Mouse (Mus musculus) liver, postnatal 0 days (tissue): ENCODE measurements around the gene Trp53rkb. TPM values are rescaled to one million over a fixed set of nuclear protein-coding genes. Genes with fewer than 3 reads are reported as not detected.

ENCODE experiments used
- ATAC-seq: fragments of 200-750 bp; cut with Nextera tagmentation; 2 replicates; pipeline ENCODE4 v1.8.0; 2017; ENCODE audit warnings: mild to moderate bottlenecking, moderate library complexity
- DNase-seq: peaks from one replicate; pipeline ENCODE4 v3.0.0-alpha.2; 2016
- H3K27ac ChIP-seq: fragments of 300-500 bp; sonication (generic); 2 replicates; pipeline ENCODE4 v1.5.1; 2014; ENCODE audit warnings: antibody characterized with exemption, moderate library complexity, mild to moderate bottlenecking, low read depth
- H3K27me3 ChIP-seq: fragments of 300-500 bp; sonication (generic); 2 replicates; pipeline ENCODE4 v1.6.1; 2014; ENCODE audit warnings: low read length, control low read depth, mixed read lengths; ENCODE audit not compliant: insufficient read depth
- H3K36me3 ChIP-seq: fragments of 300-500 bp; sonication (generic); replicated peaks from 2 replicates; pipeline ENCODE4 v1.6.1; 2014; ENCODE audit warnings: mild to moderate bottlenecking, control low read depth, low read length, moderate library complexity, mixed read lengths; ENCODE audit not compliant: insufficient read depth
- H3K4me1 ChIP-seq: fragments of 300-500 bp; sonication (generic); 2 replicates; pipeline ENCODE4 v1.6.1; 2014; ENCODE audit warnings: antibody characterized with exemption, mild to moderate bottlenecking, control low read depth; ENCODE audit not compliant: insufficient read depth
- H3K4me2 ChIP-seq: fragments of 300-500 bp; sonication (generic); 2 replicates; pipeline ENCODE4 v1.6.1; 2014; ENCODE audit warnings: low read depth, mild to moderate bottlenecking, low read length, moderate library complexity, mixed read lengths
- H3K4me3 ChIP-seq: fragments of 300-500 bp; sonication (generic); 2 replicates; pipeline ENCODE4 v1.5.1; 2014; ENCODE audit warnings: low read depth, low read length
- H3K9ac ChIP-seq: fragments of 300-500 bp; sonication (generic); replicated peaks from 2 replicates; pipeline ENCODE4 v1.6.1; 2014; ENCODE audit warnings: mild to moderate bottlenecking, moderate library complexity
- H3K9me3 ChIP-seq: fragments of 300-500 bp; sonication (generic); 2 replicates; pipeline ENCODE4 v1.6.1; 2016; ENCODE audit warnings: mild to moderate bottlenecking, control low read depth, low read length, mixed read lengths
- CTCF ChIP-seq: sonication (generic); IDR thresholded peaks from 2 replicates; pipeline ENCODE4 v1.5.1; 2016; ENCODE audit warnings: antibody characterized with exemption, low read depth
- EP300 ChIP-seq: IDR thresholded peaks from 2 replicates; pipeline ENCODE4 v1.6.1; 2016; ENCODE audit warnings: antibody characterized with exemption, low read depth, mild to moderate bottlenecking
- WGBS: fragments of 180-500 bp; shearing (Covaris S2); extraction: QIAGEN DNeasy Blood & Tissue Kit; methylation state at CpG from one replicate; pipeline ENCODE4 v1.1.7; 2014; ENCODE audit not compliant: insufficient replicate concordance; 5-methylcytosine and 5-hydroxymethylcytosine counted together
- polyA plus RNA-seq: library from polyadenylated mRNA; unstranded; fragments of >200 nt; fragmentation: Nextera tagmentation; extraction: Ambion mirVana; gene quantifications from 2 replicates; pipeline ENCODE4 v1.2.1, GENCODE M21; 2015

Gene Trp53rkb
- polyA plus RNA-seq, 1 experiment from 2014 or later = 3.0 TPM

- no peaks in the 10 kb centered on the region for H3K9me3 ChIP-seq
- ATAC-seq (no peak), DNase-seq (no peak)
- no peak overlapping the region for H3K9ac ChIP-seq
- peaks cover 3% of the 10 kb centered on the region; the same call in 1 of the 2 replicates for H3K4me1 ChIP-seq
- H3K27ac ChIP-seq = no peak overlapping the region
- TF ChIP-seq CTCF = no peak
- no peak for TF ChIP-seq EP300
- H3K4me3 ChIP-seq = no peak overlapping the region
- 26% methylated on average over 4 of the region's 4 CpGs for WGBS
- no peak overlapping the region for H3K4me2 ChIP-seq
- no peaks in the 10 kb centered on the region for H3K36me3 ChIP-seq
- no peaks in the 10 kb centered on the region for H3K27me3 ChIP-seq
Observed at GRCm38 (mm10) chr2:166754194-166754593, 38.1 kb upstream of the Trp53rkb start.

DNA sequence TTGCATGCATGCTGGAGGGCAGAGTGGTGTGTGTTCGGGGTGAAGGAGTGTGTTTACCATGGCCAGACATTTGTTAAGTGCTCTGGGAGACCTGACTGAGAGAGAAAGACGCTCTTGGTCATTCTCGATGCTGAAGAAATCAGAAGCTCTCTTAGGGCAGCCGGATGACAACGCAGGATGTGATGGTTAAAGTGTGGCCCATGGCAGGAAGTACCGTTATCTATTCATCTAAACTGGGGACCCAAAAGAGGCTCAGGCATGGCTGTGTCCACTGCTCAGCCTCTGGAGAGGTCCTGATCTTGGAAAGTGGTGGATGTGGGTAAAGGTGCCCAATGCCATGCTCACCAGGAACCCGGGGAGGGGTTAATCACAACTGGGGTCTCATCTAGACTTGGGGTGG is 37.6 kb upstream of the Trp53rkb start:
- H3K27ac ChIP-seq = no peak overlapping the region
- no peaks in the 10 kb centered on the region for H3K27me3 ChIP-seq
- H3K9me3 ChIP-seq = no peaks in the 10 kb centered on the region
- WGBS = 27% methylated on average over 7 of the region's 7 CpGs
- H3K9ac ChIP-seq = no peak overlapping the region
- DNase-seq (no peak), ATAC-seq (no peak)
- H3K36me3 ChIP-seq = no peaks in the 10 kb centered on the region
- H3K4me3 ChIP-seq = no peak overlapping the region
- no peak for TF ChIP-seq EP300
- no peak for TF ChIP-seq CTCF
- H3K4me1 ChIP-seq = peaks cover 3% of the 10 kb centered on the region; the same call in 1 of the 2 replicates
- no peak overlapping the region for H3K4me2 ChIP-seq

- no peak for ATAC-seq
- H3K4me1 ChIP-seq = peaks cover 3% of the 10 kb centered on the region; the same call in 1 of the 2 replicates
- no peaks in the 10 kb centered on the region for H3K9me3 ChIP-seq
- no peak overlapping the region for H3K27ac ChIP-seq
- H3K4me2 ChIP-seq = no peak overlapping the region
- H3K36me3 ChIP-seq = no peaks in the 10 kb centered on the region
- DNase-seq = no peak
- no peak overlapping the region for H3K9ac ChIP-seq
- 36% methylated on average over 3 of the region's 3 CpGs for WGBS
- H3K27me3 ChIP-seq = no peaks in the 10 kb centered on the region
- TF ChIP-seq CTCF (no peak), EP300 (no peak)
- no peak overlapping the region for H3K4me3 ChIP-seq
Observed at GRCm38 (mm10) chr2:166757969-166758368, 34.4 kb upstream of the Trp53rkb start.

DNA sequence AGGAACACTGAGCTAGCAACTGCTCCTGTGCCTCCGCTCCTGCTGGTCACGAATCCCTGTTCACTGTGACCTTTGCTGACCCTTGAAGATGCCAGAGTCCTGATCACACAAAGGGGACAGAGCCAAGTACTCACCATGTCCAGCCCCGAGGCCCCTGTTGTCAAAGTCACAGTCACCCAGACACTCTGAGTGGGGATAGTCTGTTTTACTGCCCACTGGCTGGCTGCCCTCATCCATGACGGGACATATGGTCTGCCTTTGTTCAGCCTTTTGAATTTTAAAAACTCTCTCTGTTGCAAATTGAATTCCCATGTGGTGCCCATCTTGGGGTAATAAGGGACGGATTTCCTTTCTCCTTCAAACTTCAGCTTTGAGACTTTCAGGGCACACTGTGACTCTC is 28.3 kb upstream of the Trp53rkb start:
- no peak for TF ChIP-seq CTCF
- no peak for TF ChIP-seq EP300
- no peak for ATAC-seq
- no peak for DNase-seq
- no peaks in the 10 kb centered on the region for H3K4me1 ChIP-seq
- H3K9ac ChIP-seq = no peak overlapping the region
- no peak overlapping the region for H3K27ac ChIP-seq
- H3K4me2 ChIP-seq = no peak overlapping the region
- H3K4me3 ChIP-seq = no peak overlapping the region
- H3K27me3 ChIP-seq = no peaks in the 10 kb centered on the region
- no peaks in the 10 kb centered on the region for H3K9me3 ChIP-seq
- no peaks in the 10 kb centered on the region for H3K36me3 ChIP-seq
- 68% methylated on average over 5 of the region's 5 CpGs for WGBS

DNA sequence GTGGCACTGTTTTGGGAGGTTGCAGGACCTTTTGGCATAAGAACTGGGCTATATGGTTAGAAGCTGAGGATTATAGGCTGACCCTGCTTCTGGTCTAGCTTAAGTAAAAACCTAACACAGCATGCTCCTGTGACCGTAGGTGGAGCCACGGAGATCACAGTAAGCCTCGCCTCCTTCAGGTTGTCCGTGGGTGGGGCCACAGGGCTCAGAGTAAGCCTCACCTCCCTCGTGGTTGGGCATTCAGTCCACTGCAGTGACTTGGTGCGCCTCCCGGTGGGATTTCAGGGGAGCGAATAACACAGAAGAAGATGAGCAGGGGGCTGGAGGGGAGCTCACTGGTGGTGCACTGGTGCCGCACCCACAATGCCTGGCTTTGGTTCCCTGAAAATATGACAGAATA is 24.7 kb upstream of the Trp53rkb start:
- Histone ChIP-seq H3K4me3 (no peak overlapping the region), H3K4me2 (no peak overlapping the region), H3K27me3 (no peaks in the 10 kb centered on the region), H3K9ac (no peak overlapping the region), H3K9me3 (no peaks in the 10 kb centered on the region), H3K36me3 (no peaks in the 10 kb centered on the region), H3K27ac (no peak overlapping the region), H3K4me1 (no peaks in the 10 kb centered on the region)
- 74% methylated on average over 9 of the region's 9 CpGs for WGBS
- no peak for ATAC-seq
- no peak for DNase-seq
- no peak for TF ChIP-seq EP300

- Histone ChIP-seq H3K4me2 (no peak overlapping the region; the same call in 1 of the 2 replicates), H3K36me3 (no peaks in the 10 kb centered on the region), H3K9ac (no peak overlapping the region), H3K27ac (0 out of 2 replicates have a peak overlapping the region, but pooled peaks have one; percentile 40), H3K4me1 (no peaks in the 10 kb centered on the region), H3K27me3 (no peaks in the 10 kb centered on the region), H3K9me3 (no peaks in the 10 kb centered on the region), H3K4me3 (no peak overlapping the region)
- TF ChIP-seq EP300 = no peak
- DNase-seq (peak; percentile 40), ATAC-seq (no peak)
- WGBS = 16% methylated on average over 11 of the region's 11 CpGs
Observed at GRCm38 (mm10) chr2:166771396-166771795, 20.9 kb upstream of the Trp53rkb start.

DNA sequence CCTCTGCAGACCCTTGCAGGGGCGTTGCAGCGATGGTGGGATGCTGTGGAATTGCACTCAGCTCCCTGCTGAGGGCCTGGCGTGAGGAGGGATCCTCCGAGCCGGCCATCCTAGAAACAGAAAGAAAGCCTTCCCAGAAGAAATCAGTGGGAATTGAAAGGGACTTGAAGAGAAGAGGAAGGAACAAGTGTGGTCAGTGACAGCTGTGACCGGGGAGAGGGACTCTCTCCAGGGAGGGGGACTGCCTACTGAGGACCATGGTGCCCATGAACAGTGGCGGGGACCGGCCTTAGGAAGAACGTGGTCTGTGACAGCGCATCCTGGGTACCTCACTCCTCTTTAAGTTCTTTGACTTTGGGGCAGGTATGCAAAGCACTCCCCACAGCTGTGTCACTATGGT is 18.7 kb upstream of the Trp53rkb start:
- Histone ChIP-seq H3K9ac (no peak overlapping the region), H3K27me3 (no peaks in the 10 kb centered on the region), H3K4me2 (no peak overlapping the region), H3K36me3 (no peaks in the 10 kb centered on the region), H3K27ac (no peak overlapping the region), H3K4me3 (no peak overlapping the region), H3K4me1 (no peaks in the 10 kb centered on the region), H3K9me3 (no peaks in the 10 kb centered on the region)
- DNase-seq = no peak
- 68% methylated on average over 10 of the region's 10 CpGs for WGBS
- ATAC-seq = no peak
- TF ChIP-seq CTCF = no peak
- no peak for TF ChIP-seq EP300
